Mouse (Mus musculus) cerebellum, adult 2 months (tissue): ENCODE measurements around the gene Siglecg.

Experiments
- CTCF ChIP-seq: fragments of 200-500 bp; IDR thresholded peaks from 2 replicates; pipeline ENCODE4 v1.5.1; 2011; ENCODE audit warnings: low read depth, mild to moderate bottlenecking, control low read depth, low read length, moderate library complexity, borderline replicate concordance; ENCODE audit not compliant: insufficient read depth
- POLR2A ChIP-seq: fragments of 200-500 bp; IDR thresholded peaks from 2 replicates; pipeline ENCODE4 v1.6.1; 2011; ENCODE audit warnings: low read length, control low read depth, borderline replicate concordance; ENCODE audit not compliant: insufficient read depth

GRCm38 (mm10) chr7:43441071-43441470, 33.1 kb downstream of the Siglecg start:
- TF ChIP-seq CTCF (no peak), POLR2A (no peak)
